Mouse (Mus musculus) right cerebral cortex, postnatal 36 days (tissue): ENCODE measurements at regions not wholly inside any gene's neighbourhood (a gene's known extent, or its start where the extent isn't known, plus 50 kb on each side); places are given as distances from the start of the nearest gene placed in this dataset.
A peak's percentile ranks its signal among the peaks of the same experiment; 100 is the strongest.

ENCODE experiments used
- DNase-seq, 2 experiments: peaks; one replicate each; pipeline ENCODE4 v3.0.0; 2022; ENCODE audit warnings: low spot score in 2 of 2, mixed read lengths in 1 of 2

GRCm38 (mm10) chr12:20614766-20615165 lies 375.5 kb upstream of the Asap2 start:
- peak; percentile 60 to 65 for DNase-seq
